Mouse (Mus musculus): Measurements from ENCODE around the gene Drp2. TPM values are rescaled to one million over a fixed set of nuclear protein-coding genes. Genes with fewer than 3 reads are reported as not detected.
A peak's percentile ranks its signal among the peaks of the same experiment; 100 is the strongest.

Gene Drp2
- 10 to 100 TPM; 42.3 to 46.7 TPM for total RNA-seq (2021)

DNA sequence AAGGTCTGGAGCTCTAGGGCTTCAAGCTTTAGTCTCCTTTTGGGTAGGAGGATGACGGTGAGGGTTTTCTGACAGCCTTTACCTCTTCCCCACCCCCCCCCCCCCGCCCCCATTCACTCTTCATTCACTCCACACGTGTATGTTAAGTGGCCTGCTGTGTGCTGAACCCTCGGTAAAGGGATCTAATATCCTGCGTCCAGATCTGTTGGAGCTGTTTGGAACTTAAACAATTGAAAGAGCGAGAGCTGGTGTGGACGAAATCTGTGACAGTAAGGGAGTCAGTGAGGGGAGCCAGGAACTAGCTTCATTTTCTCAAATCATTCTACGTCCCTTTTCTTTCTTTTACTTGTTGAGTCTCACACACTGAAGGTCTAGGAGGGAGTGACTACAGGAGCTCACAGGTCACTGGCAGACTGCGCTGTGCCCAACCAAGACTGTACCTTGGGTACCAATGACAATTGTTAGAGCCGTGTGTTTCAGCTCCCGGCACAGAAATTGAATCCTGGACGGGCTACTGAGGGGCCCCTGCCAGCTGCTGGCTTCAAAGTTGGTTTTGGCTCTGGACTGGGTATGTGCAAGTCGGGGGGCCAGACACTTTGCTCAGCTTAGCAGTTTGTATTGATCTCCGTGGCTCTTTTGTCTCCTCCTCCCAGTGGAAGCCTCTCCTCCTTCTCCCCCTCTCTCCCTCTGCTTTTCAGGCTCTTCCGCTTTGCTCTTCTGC lies at the start of gene Drp2:
TSS of gene Drp2 (plus strand) at position 689 of the 721 bp plus-strand sequence.
- intact Hi-C loops (cut with DNase I), result no loop called here
- DNase-seq, result peak; percentile 10

DNA sequence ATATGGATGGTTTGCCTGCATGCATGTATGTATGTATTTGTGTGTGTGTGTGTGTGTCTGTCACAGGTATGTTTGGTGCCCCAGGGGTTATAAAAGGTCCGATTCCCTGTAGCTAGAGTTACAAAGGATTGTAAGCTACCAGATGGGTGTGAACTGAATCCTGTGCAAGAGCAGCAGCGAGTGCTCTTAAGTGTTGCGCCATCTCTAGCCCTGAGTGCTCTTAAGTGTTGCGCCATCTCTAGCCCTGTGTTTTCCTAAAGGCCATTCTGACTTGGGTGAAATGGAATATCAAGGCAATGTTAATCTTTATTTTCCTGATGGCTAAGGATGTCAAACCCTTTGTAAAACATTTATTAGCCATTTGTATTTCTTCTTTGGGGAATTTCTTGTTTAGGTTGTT lies 45.0 kb upstream of the Drp2 start:
- intact Hi-C loops (cut with DNase I), result no loop called here
- no peak for DNase-seq

- intact Hi-C loops (cut with DNase I), result no loop called here
- DNase-seq, result no peak
These were observed 42.2 kb upstream of the Drp2 start for GRCm38 (mm10) chrX:134362156-134362555.

GRCm38 (mm10) chrX:134365421-134365820 lies 38.9 kb upstream of the Drp2 start:
- intact Hi-C loops (cut with DNase I), result no loop called here
- DNase-seq, result no peak

DNA sequence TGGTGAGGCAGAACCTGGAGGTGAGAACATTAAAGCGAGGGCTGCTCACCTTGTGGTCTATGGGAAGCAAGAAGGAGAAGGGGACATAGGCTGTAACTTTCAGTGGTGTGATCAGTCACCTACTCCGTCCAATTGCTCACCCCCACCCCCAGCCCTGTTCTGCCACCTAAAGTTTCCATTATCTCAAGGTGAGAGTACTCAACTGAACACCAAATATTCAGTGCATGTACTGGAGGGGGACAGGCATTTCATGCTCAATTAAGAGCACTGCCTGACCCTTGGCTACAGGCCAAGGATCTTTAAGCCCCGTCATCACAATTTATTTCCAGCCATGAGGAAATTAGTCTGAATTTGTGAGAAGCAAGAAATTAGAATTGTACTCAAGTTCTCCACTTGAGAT lies 37.8 kb upstream of the Drp2 start:
- intact Hi-C loops (cut with DNase I), result no loop called here
- no peak for DNase-seq

DNA sequence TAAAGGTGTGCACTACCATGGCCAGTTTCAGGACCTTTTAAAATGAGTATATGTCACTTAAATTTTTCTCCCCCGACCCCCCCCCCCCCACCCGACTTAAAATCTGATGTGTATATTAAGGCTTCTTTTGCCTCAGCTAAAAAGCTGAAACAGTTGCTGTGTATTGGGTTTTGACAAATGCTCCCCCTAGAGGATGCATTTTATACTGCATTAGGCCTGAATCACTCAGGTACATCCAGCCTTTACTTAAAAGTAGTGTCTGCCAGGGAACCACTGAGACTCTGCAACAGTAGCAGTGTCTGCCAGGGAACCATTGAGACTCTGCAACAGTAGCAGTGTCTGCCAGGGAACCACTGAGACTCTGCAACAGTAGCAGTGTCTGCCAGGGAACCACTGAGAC lies 33.1 kb upstream of the Drp2 start:
- DNase-seq, result no peak
- intact Hi-C loops (cut with DNase I), result no loop called here

DNA sequence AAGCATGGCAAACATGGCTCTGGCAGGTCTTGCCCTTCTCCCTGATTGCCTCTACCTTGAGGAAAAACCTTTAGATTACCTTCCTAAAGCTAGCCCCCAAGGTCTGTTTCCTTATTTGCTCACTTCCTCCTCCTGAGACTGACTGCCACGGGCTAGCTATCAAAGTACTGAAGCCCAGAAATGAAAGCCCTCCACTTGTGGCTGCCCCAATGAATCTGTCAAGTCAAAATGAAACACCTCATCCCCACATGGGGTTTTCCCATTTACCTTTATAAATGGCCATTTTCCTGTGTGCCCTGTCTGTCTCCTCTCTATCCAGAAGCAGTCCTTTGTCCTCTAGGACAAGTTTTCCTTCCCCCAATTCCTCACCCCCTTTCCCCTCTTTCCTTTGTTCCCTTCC lies 30.2 kb upstream of the Drp2 start:
- DNase-seq, result no peak
- intact Hi-C loops (cut with DNase I), result no loop called here

GRCm38 (mm10) chrX:134384896-134385295 lies 19.5 kb upstream of the Drp2 start:
- intact Hi-C loops (cut with DNase I), result no loop called here

GRCm38 (mm10) chrX:134398972-134399371 lies 5.4 kb upstream of the Drp2 start:
- intact Hi-C loops (cut with DNase I), result no loop called here
- DNase-seq, result no peak

More at GRCm38 (mm10) chrX:134384896-134385295, 19.5 kb upstream of the Drp2 start:
- no peak for DNase-seq

GRCm38 (mm10) chrX:134404584-134404955 lies 219 bp downstream of the Drp2 start:
- intact Hi-C loops (cut with DNase I), result no loop called here

GRCm38 (mm10) chrX:134409354-134409900 lies 5.1 kb downstream of the Drp2 start:
- DNase-seq, result peak; percentile 9
- intact Hi-C loops (cut with DNase I), result no loop called here

More at GRCm38 (mm10) chrX:134404584-134404955, 219 bp downstream of the Drp2 start:
- peak; percentile 6 for DNase-seq

- intact Hi-C loops (cut with DNase I), result no loop called here
- no peak for DNase-seq
These were observed 7.7 kb downstream of the Drp2 start for GRCm38 (mm10) chrX:134412096-134412495.

- no peak for DNase-seq
- intact Hi-C loops (cut with DNase I), result no loop called here
These were observed 15.7 kb downstream of the Drp2 start for GRCm38 (mm10) chrX:134420097-134420496.

GRCm38 (mm10) chrX:134424263-134424662 lies 19.9 kb downstream of the Drp2 start:
- no peak for DNase-seq
- intact Hi-C loops (cut with DNase I), result no loop called here

DNA sequence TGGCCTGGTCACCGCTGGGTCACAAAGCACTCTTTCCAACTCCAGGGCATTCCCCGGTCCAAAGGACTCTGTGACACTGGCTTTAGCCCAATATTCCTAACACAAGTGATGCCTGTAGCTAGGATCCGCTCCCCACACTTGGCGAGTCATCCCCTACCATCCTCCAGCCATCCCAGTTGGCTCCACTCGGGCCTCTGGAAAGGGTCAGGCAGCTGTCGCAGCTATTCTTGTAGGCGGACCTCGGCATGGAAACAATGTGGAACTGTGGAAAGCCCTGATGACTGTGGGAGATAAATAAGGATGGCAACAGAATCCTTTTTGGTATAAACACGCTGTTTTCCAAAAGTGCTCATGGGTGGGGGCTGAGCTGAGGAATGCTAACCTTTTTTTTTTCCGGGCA lies 21.4 kb downstream of the Drp2 start:
- intact Hi-C loops (cut with DNase I), result no loop called here

GRCm38 (mm10) chrX:134426819-134427218 lies 22.5 kb downstream of the Drp2 start:
- peak; percentile 6 for DNase-seq
- intact Hi-C loops (cut with DNase I), result no loop called here

More for the DNA sequence above, 21.4 kb downstream of the Drp2 start:
- DNase-seq, result peak; percentile 8

- intact Hi-C loops (cut with DNase I), result no loop called here
- DNase-seq, result no peak
These were observed 23.0 kb downstream of the Drp2 start for GRCm38 (mm10) chrX:134427307-134427706.

- peak; percentile 6 for DNase-seq
- intact Hi-C loops (cut with DNase I), result no loop called here
These were observed 70.8 kb downstream of the Drp2 start for GRCm38 (mm10) chrX:134474988-134475710.

- intact Hi-C loops (cut with DNase I), result no loop called here
- DNase-seq, result no peak
These were observed 71.9 kb downstream of the Drp2 start, which contains the start of gene Taf7l for GRCm38 (mm10) chrX:134476290-134476689. TSS of gene Taf7l (minus strand) at chrX:134476490.

GRCm38 (mm10) chrX:134481720-134482119 lies 77.4 kb downstream of the Drp2 start:
- intact Hi-C loops (cut with DNase I), result no loop called here
- no peak for DNase-seq

- DNase-seq, result no peak
- intact Hi-C loops (cut with DNase I), result no loop called here
These were observed 96.3 kb downstream of the Drp2 start for GRCm38 (mm10) chrX:134500651-134501050.

All from left cerebral cortex, postnatal 4 days (tissue).